Mouse (Mus musculus): ENCODE measurements around the gene Adprh.

GRCm38 (mm10) chr16:38481327-38481726 lies 28.8 kb upstream of the Adprh start:
- TF ChIP-seq CTCF (IDR thresholded peaks at IDR 0.05) = no peak
- no peak for TF ChIP-seq POLR2A (IDR thresholded peaks at IDR 0.05; ENCODE audit: insufficient read depth, low read depth, low read length)
- TF ChIP-seq EP300 (IDR thresholded peaks at IDR 0.05; ENCODE audit: insufficient read depth, low read depth, low read length) = no peak

Data from heart, adult 2 months (tissue).